ENCODE assay signal across 10 mouse cellular contexts in genomic region chr17:33953310-33953709, GRCm38 (mm10). TPM values are rescaled to one million over a fixed set of nuclear protein-coding genes. Genes with fewer than 3 reads are reported as not detected.
DNase-seq lines count a peak whose midpoint lies in the region; ATAC-seq lines count a peak whose summit lies in the region.
"Had no signal": no experiment of that assay in that cellular context is flagged by ENCODE, and none has a peak within 500 bp of the region (broad histone marks: within the 10 kb centered on the region; RNA-seq: fewer than 3 reads in every experiment).

No protein-coding gene starts in this region.

- H3K9me3 ChIP-seq in forebrain, embryonic 10.5 days, result no peaks in the 10 kb centered on the region
- H3K9me3 ChIP-seq in forebrain, embryonic 16.5 days (ENCODE audit: control insufficient read depth, low read length), result no peaks in the 10 kb centered on the region
- H3K9me3 ChIP-seq in lung, embryonic 16.5 days (ENCODE audit: control insufficient read depth, low read length), result no peaks in the 10 kb centered on the region
- H3K9me3 ChIP-seq in intestine, embryonic 14.5 days (ENCODE audit: control insufficient read depth, low read length), result no peaks in the 10 kb centered on the region
- H3K9me3 ChIP-seq in neural tube, embryonic 15.5 days (replicated peaks), result no peaks in the 10 kb centered on the region

- peaks cover 72% of the 10 kb centered on the region for H3K36me3 ChIP-seq in forebrain, embryonic 10.5 days (replicated peaks)
- H3K36me3 ChIP-seq in forebrain, embryonic 16.5 days (ENCODE audit: control insufficient read depth, insufficient read depth), result peaks cover 12% of the 10 kb centered on the region
- peaks cover 18% of the 10 kb centered on the region for H3K36me3 ChIP-seq in lung, embryonic 16.5 days (ENCODE audit: control insufficient read depth, insufficient read depth, low read length)
- H3K36me3 ChIP-seq in intestine, embryonic 14.5 days (ENCODE audit: control insufficient read depth, insufficient read depth, low read length), result peaks cover 41% of the 10 kb centered on the region
- peaks cover 29% of the 10 kb centered on the region for H3K36me3 ChIP-seq in neural tube, embryonic 15.5 days

- peak overlapping the region; percentile 32; the same call in 1 of the 2 replicates for H3K27ac ChIP-seq in forebrain, embryonic 10.5 days
- H3K27ac ChIP-seq in forebrain, embryonic 16.5 days (ENCODE audit: low read length), result no peak overlapping the region
- no peak overlapping the region for H3K27ac ChIP-seq in lung, embryonic 16.5 days (ENCODE audit: low read length)
- no peak overlapping the region for H3K27ac ChIP-seq in intestine, embryonic 14.5 days (ENCODE audit: low read depth)
- no peak overlapping the region for H3K27ac ChIP-seq in neural tube, embryonic 15.5 days (replicated peaks)

- no peak for ATAC-seq in forebrain, embryonic 16.5 days
- no peak for ATAC-seq in lung, embryonic 16.5 days (ENCODE audit: low read depth)
- ATAC-seq in intestine, embryonic 14.5 days (replicated peaks; ENCODE audit: low FRiP score, low TSS enrichment, low read depth), result no peak
- ATAC-seq in neural tube, embryonic 15.5 days (ENCODE audit: low FRiP score), result no peak
- ATAC-seq in erythroid progenitor cell, adult 5-6 weeks (replicated peaks; ENCODE audit: low FRiP score, poor library complexity, severe bottlenecking), result no peak

- no peak overlapping the region for H3K4me2 ChIP-seq in forebrain, embryonic 16.5 days (ENCODE audit: low read length)
- H3K4me2 ChIP-seq in lung, embryonic 16.5 days (ENCODE audit: low read depth, low read length), result no peak overlapping the region; the same call in 1 of the 2 replicates
- H3K4me2 ChIP-seq in intestine, embryonic 14.5 days (ENCODE audit: low read length), result peak overlapping the region; percentile 99
- H3K4me2 ChIP-seq in neural tube, embryonic 15.5 days, result peak overlapping the region; percentile 83; the same call in 1 of the 2 replicates

- peaks cover 65% of the 10 kb centered on the region for H3K4me1 ChIP-seq in forebrain, embryonic 10.5 days
- peaks cover 51% of the 10 kb centered on the region for H3K4me1 ChIP-seq in forebrain, embryonic 16.5 days (replicated peaks; ENCODE audit: control insufficient read depth, insufficient read depth, low read length)
- H3K4me1 ChIP-seq in lung, embryonic 16.5 days (replicated peaks; ENCODE audit: control insufficient read depth, insufficient read depth, low read length), result peaks cover 44% of the 10 kb centered on the region
- H3K4me1 ChIP-seq in intestine, embryonic 14.5 days (replicated peaks; ENCODE audit: control insufficient read depth, insufficient read depth, low read length), result peaks cover 48% of the 10 kb centered on the region
- peaks cover 83% of the 10 kb centered on the region for H3K4me1 ChIP-seq in neural tube, embryonic 15.5 days

- WGBS in forebrain, embryonic 10.5 days, result 85% methylated on average over 3 of the region's 3 CpGs
- 79% methylated on average over 3 of the region's 3 CpGs for WGBS in forebrain, embryonic 16.5 days
- WGBS in lung, embryonic 16.5 days, result 73% methylated on average over 3 of the region's 3 CpGs
- WGBS in intestine, embryonic 14.5 days, result 78% methylated on average over 3 of the region's 3 CpGs
- WGBS in neural tube, embryonic 15.5 days, result 82% methylated on average over 3 of the region's 3 CpGs

- no peak for DNase-seq in forebrain, embryonic 10.5 days (ENCODE audit: extremely low spot score, low spot score)
- DNase-seq in lung, postnatal 14 days, result no peak
- no peak for DNase-seq in intestine, embryonic 14.5 days (ENCODE audit: low spot score)
- DNase-seq in left cerebral cortex, adult 8-10 months (ENCODE audit: low spot score in 2 of 2), result no peak
- DNase-seq: adrenal gland, postnatal 25 days; lung, postnatal 10 days had no signal

- no peaks in the 10 kb centered on the region for H3K27me3 ChIP-seq in forebrain, embryonic 10.5 days (ENCODE audit: poor library complexity, severe bottlenecking)
- no peaks in the 10 kb centered on the region for H3K27me3 ChIP-seq in forebrain, embryonic 16.5 days (replicated peaks; ENCODE audit: control insufficient read depth, insufficient read depth, low read length)
- H3K27me3 ChIP-seq in lung, embryonic 16.5 days (ENCODE audit: control insufficient read depth, insufficient read depth, low read depth, low read length), result no peaks in the 10 kb centered on the region
- H3K27me3 ChIP-seq in intestine, embryonic 14.5 days (replicated peaks; ENCODE audit: control insufficient read depth, insufficient read depth, low read length), result no peaks in the 10 kb centered on the region
- H3K27me3 ChIP-seq in neural tube, embryonic 15.5 days (replicated peaks), result no peaks in the 10 kb centered on the region

- peak overlapping the region; percentile 71 for H3K4me3 ChIP-seq in forebrain, embryonic 10.5 days
- no peak overlapping the region for H3K4me3 ChIP-seq in forebrain, embryonic 16.5 days (replicated peaks; ENCODE audit: low read length)
- no peak overlapping the region for H3K4me3 ChIP-seq in lung, embryonic 16.5 days (ENCODE audit: low read length)
- peak overlapping the region; percentile 0; the same call in 1 of the 2 replicates for H3K4me3 ChIP-seq in intestine, embryonic 14.5 days (ENCODE audit: low read depth, low read length)
- H3K4me3 ChIP-seq in neural tube, embryonic 15.5 days (replicated peaks), result no peak overlapping the region

- H3K9ac ChIP-seq in forebrain, embryonic 16.5 days (replicated peaks; ENCODE audit: low read depth, low read length), result no peak overlapping the region
- H3K9ac ChIP-seq in lung, embryonic 16.5 days (ENCODE audit: low read length), result peak overlapping the region; percentile 99; the same call in 1 of the 2 replicates
- peak overlapping the region; percentile 32; the same call in 1 of the 2 replicates for H3K9ac ChIP-seq in intestine, embryonic 14.5 days (ENCODE audit: low read length)
- H3K9ac ChIP-seq in neural tube, embryonic 15.5 days (replicated peaks), result peak overlapping the region; percentile 18; the same call in 1 of the 2 replicates

RNA-seq across cellular contexts. Expression of gene B3galt4, which starts 2.0 kb away (rescaled TPM):
- polyA plus RNA-seq in forebrain, embryonic 10.5 days (2016; fragmentation: Nextera tagmentation; extraction: Ambion mirVana), result 3.3 and 3.7 TPM in 2 replicates
- 10.0 and 13.2 TPM in 2 replicates for polyA plus RNA-seq in forebrain, embryonic 16.5 days (2015; fragmentation: Nextera tagmentation; extraction: Ambion mirVana)
- polyA plus RNA-seq in lung, embryonic 16.5 days (2015; fragmentation: Nextera tagmentation; extraction: Ambion mirVana), result 5.5 and 5.6 TPM in 2 replicates
- 3.7 and 4.9 TPM in 2 replicates for polyA plus RNA-seq in intestine, embryonic 14.5 days (2014; fragmentation: Nextera tagmentation; extraction: Ambion mirVana)
- 11.9 and 13.1 TPM in 2 replicates for polyA plus RNA-seq in neural tube, embryonic 15.5 days (2015; fragmentation: Nextera tagmentation; extraction: Ambion mirVana)
- 1 to 10 TPM; 5.8 to 6.9 (median 6.2) TPM for total RNA-seq in left cerebral cortex, adult 8-10 months (2022)
- not detected in 2 replicates for total RNA-seq in erythroid progenitor cell, adult 5-6 weeks (2015; ENCODE audit: low replicate concordance)
- 0.26 and 2.8 TPM in 2 replicates for total RNA-seq in erythroid progenitor cell, adult 5-6 weeks (2017; ENCODE audit: low replicate concordance)

RNA-seq across cellular contexts. Expression of gene Vps52, which starts 2.3 kb away (rescaled TPM):
- 49.4 and 51.3 TPM in 2 replicates for polyA plus RNA-seq in forebrain, embryonic 10.5 days (2016; fragmentation: Nextera tagmentation; extraction: Ambion mirVana)
- 79.5 and 81.0 TPM in 2 replicates for polyA plus RNA-seq in forebrain, embryonic 16.5 days (2015; fragmentation: Nextera tagmentation; extraction: Ambion mirVana)
- 49.4 and 50.5 TPM in 2 replicates for polyA plus RNA-seq in lung, embryonic 16.5 days (2015; fragmentation: Nextera tagmentation; extraction: Ambion mirVana)
- polyA plus RNA-seq in intestine, embryonic 14.5 days (2014; fragmentation: Nextera tagmentation; extraction: Ambion mirVana), result 32.4 and 35.3 TPM in 2 replicates
- polyA plus RNA-seq in neural tube, embryonic 15.5 days (2015; fragmentation: Nextera tagmentation; extraction: Ambion mirVana), result 72.3 and 75.7 TPM in 2 replicates
- 10 to 100 TPM; 70.6 to 79.6 (median 72.8) TPM for total RNA-seq in left cerebral cortex, adult 8-10 months (2022)
- total RNA-seq in erythroid progenitor cell, adult 5-6 weeks (2015; ENCODE audit: low replicate concordance), result 8.0 and 18.4 TPM in 2 replicates
- 11.5 and 17.8 TPM in 2 replicates for total RNA-seq in erythroid progenitor cell, adult 5-6 weeks (2017; ENCODE audit: low replicate concordance)

RNA-seq across cellular contexts. Expression of gene Rps18, which starts 2.5 kb away (rescaled TPM):
- 1,596 and 1,663 TPM in 2 replicates for polyA plus RNA-seq in forebrain, embryonic 10.5 days (2016; fragmentation: Nextera tagmentation; extraction: Ambion mirVana)
- 811 and 837 TPM in 2 replicates for polyA plus RNA-seq in forebrain, embryonic 16.5 days (2015; fragmentation: Nextera tagmentation; extraction: Ambion mirVana)
- polyA plus RNA-seq in lung, embryonic 16.5 days (2015; fragmentation: Nextera tagmentation; extraction: Ambion mirVana), result 1,739 and 1,825 TPM in 2 replicates
- polyA plus RNA-seq in intestine, embryonic 14.5 days (2014; fragmentation: Nextera tagmentation; extraction: Ambion mirVana), result 2,375 and 2,437 TPM in 2 replicates
- polyA plus RNA-seq in neural tube, embryonic 15.5 days (2015; fragmentation: Nextera tagmentation; extraction: Ambion mirVana), result 778 and 1,050 TPM in 2 replicates
- 100 to 1,000 TPM; 328 to 351 (median 339) TPM for total RNA-seq in left cerebral cortex, adult 8-10 months (2022)
- 779 and 808 TPM in 2 replicates for total RNA-seq in erythroid progenitor cell, adult 5-6 weeks (2015; ENCODE audit: low replicate concordance)
- total RNA-seq in erythroid progenitor cell, adult 5-6 weeks (2017; ENCODE audit: low replicate concordance), result 194 and 380 TPM in 2 replicates

RNA-seq across cellular contexts. Expression of gene Wdr46, which starts 12.8 kb away (rescaled TPM):
- 56.1 and 59.6 TPM in 2 replicates for polyA plus RNA-seq in forebrain, embryonic 10.5 days (2016; fragmentation: Nextera tagmentation; extraction: Ambion mirVana)
- 26.1 and 29.4 TPM in 2 replicates for polyA plus RNA-seq in forebrain, embryonic 16.5 days (2015; fragmentation: Nextera tagmentation; extraction: Ambion mirVana)
- polyA plus RNA-seq in lung, embryonic 16.5 days (2015; fragmentation: Nextera tagmentation; extraction: Ambion mirVana), result 20.2 and 20.6 TPM in 2 replicates
- polyA plus RNA-seq in intestine, embryonic 14.5 days (2014; fragmentation: Nextera tagmentation; extraction: Ambion mirVana), result 28.6 and 31.8 TPM in 2 replicates
- polyA plus RNA-seq in neural tube, embryonic 15.5 days (2015; fragmentation: Nextera tagmentation; extraction: Ambion mirVana), result 25.1 and 29.3 TPM in 2 replicates
- 10 to 100 TPM; 10.9 to 14.7 (median 13.7) TPM for total RNA-seq in left cerebral cortex, adult 8-10 months (2022)
- total RNA-seq in erythroid progenitor cell, adult 5-6 weeks (2015; ENCODE audit: low replicate concordance), result 3.6 and 11.3 TPM in 2 replicates
- 4.6 and 8.2 TPM in 2 replicates for total RNA-seq in erythroid progenitor cell, adult 5-6 weeks (2017; ENCODE audit: low replicate concordance)

RNA-seq across cellular contexts. Expression of gene Pfdn6, which starts 13.2 kb away (rescaled TPM):
- polyA plus RNA-seq in forebrain, embryonic 10.5 days (2016; fragmentation: Nextera tagmentation; extraction: Ambion mirVana), result 239 and 242 TPM in 2 replicates
- polyA plus RNA-seq in forebrain, embryonic 16.5 days (2015; fragmentation: Nextera tagmentation; extraction: Ambion mirVana), result 182 and 196 TPM in 2 replicates
- 143 and 151 TPM in 2 replicates for polyA plus RNA-seq in lung, embryonic 16.5 days (2015; fragmentation: Nextera tagmentation; extraction: Ambion mirVana)
- 163 and 175 TPM in 2 replicates for polyA plus RNA-seq in intestine, embryonic 14.5 days (2014; fragmentation: Nextera tagmentation; extraction: Ambion mirVana)
- polyA plus RNA-seq in neural tube, embryonic 15.5 days (2015; fragmentation: Nextera tagmentation; extraction: Ambion mirVana), result 173 and 183 TPM in 2 replicates
- total RNA-seq in left cerebral cortex, adult 8-10 months (2022), result 100 to 1,000 TPM in 1 of 4 experiments, 10 to 100 TPM in 3; 81.6 to 112 (median 95.7) TPM
- 52.0 and 68.1 TPM in 2 replicates for total RNA-seq in erythroid progenitor cell, adult 5-6 weeks (2015; ENCODE audit: low replicate concordance)
- total RNA-seq in erythroid progenitor cell, adult 5-6 weeks (2017; ENCODE audit: low replicate concordance), result 40.0 and 109 TPM in 2 replicates

Comparison
In these comparisons a context has a peak if more than half of its experiments do, and no peak if none do; other contexts are left out.
1. H3K4me3 ChIP-seq: peak in forebrain, embryonic 10.5 days (single experiment) and intestine, embryonic 14.5 days (single experiment); none in forebrain, embryonic 16.5 days (single experiment), lung, embryonic 16.5 days (single experiment) and neural tube, embryonic 15.5 days (single experiment).
2. H3K4me2 ChIP-seq: peak in intestine, embryonic 14.5 days (single experiment) and neural tube, embryonic 15.5 days (single experiment); none in forebrain, embryonic 16.5 days (single experiment) and lung, embryonic 16.5 days (single experiment).